Mouse (Mus musculus) midbrain, postnatal 0 days (tissue): ENCODE measurements around the gene Tc2n. TPM values are rescaled to one million over a fixed set of nuclear protein-coding genes. Genes with fewer than 3 reads are reported as not detected.

Source experiments
- ATAC-seq: fragments of 200-750 bp; cut with Nextera tagmentation; 2 replicates; pipeline ENCODE4 v1.8.0; 2017; ENCODE audit warnings: moderate number of reproducible peaks, mild to moderate bottlenecking, moderate TSS enrichment, moderate library complexity; ENCODE audit not compliant: low FRiP score
- DNase-seq: peaks from one replicate; pipeline ENCODE4 v3.0.0-alpha.2; 2015; ENCODE audit warnings: low spot score
- H3K27ac ChIP-seq: fragments of 300-500 bp; sonication (generic); 2 replicates; pipeline ENCODE4 v1.5.1; 2014; ENCODE audit warnings: low read depth, mild to moderate bottlenecking, low read length, mixed read lengths
- H3K27me3 ChIP-seq: fragments of 300-500 bp; sonication (generic); 2 replicates; pipeline ENCODE4 v1.6.1; 2014; ENCODE audit warnings: low read length, control low read depth, mixed read lengths; ENCODE audit not compliant: insufficient read depth
- H3K36me3 ChIP-seq: fragments of 300-500 bp; sonication (generic); 2 replicates; pipeline ENCODE4 v1.6.1; 2014; ENCODE audit warnings: low read length, control low read depth, mixed read lengths; ENCODE audit not compliant: insufficient read depth
- H3K4me1 ChIP-seq: fragments of 300-500 bp; sonication (generic); 2 replicates; pipeline ENCODE4 v1.6.1; 2014; ENCODE audit warnings: mild to moderate bottlenecking, control low read depth, antibody characterized with exemption, low read length, mixed read lengths; ENCODE audit not compliant: insufficient read depth
- H3K4me2 ChIP-seq: fragments of 300-500 bp; sonication (generic); 2 replicates; pipeline ENCODE4 v1.6.1; 2014; ENCODE audit warnings: low read depth, mild to moderate bottlenecking, low read length, mixed read lengths; ENCODE audit not compliant: poor library complexity, severe bottlenecking
- H3K4me3 ChIP-seq: fragments of 300-500 bp; sonication (generic); 2 replicates; pipeline ENCODE4 v1.5.1; 2014; ENCODE audit warnings: low read depth, mild to moderate bottlenecking, low read length, moderate library complexity
- H3K9ac ChIP-seq: fragments of 300-500 bp; sonication (generic); replicated peaks from 2 replicates; pipeline ENCODE4 v1.6.1; 2014; ENCODE audit warnings: mild to moderate bottlenecking, low read length, moderate library complexity, mixed read lengths; ENCODE audit not compliant: poor library complexity, severe bottlenecking
- H3K9me3 ChIP-seq: fragments of 300-500 bp; sonication (generic); 2 replicates; pipeline ENCODE4 v1.6.1; 2016; ENCODE audit warnings: low read length, control low read depth
- CTCF ChIP-seq: IDR thresholded peaks from 2 replicates; pipeline ENCODE4 v1.5.1; 2016; ENCODE audit warnings: antibody characterized with exemption, mild to moderate bottlenecking
- WGBS: fragments of 180-500 bp; shearing (Covaris S2); extraction: QIAGEN DNeasy Blood & Tissue Kit; methylation state at CpG from one replicate; pipeline ENCODE4 v1.1.7; 2014; 5-methylcytosine and 5-hydroxymethylcytosine counted together
- polyA plus RNA-seq: library from polyadenylated mRNA; unstranded; fragments of >200 nt; fragmentation: Nextera tagmentation; extraction: Ambion mirVana; gene quantifications from 2 replicates; pipeline ENCODE4 v1.2.1, GENCODE M21; 2015
- total RNA-seq: library from RNA; depleted of rRNA; stranded (reverse); fragments of >200 nt; gene quantifications from 2 replicates; pipeline ENCODE4 v1.2.3, GENCODE M21; 2014; rRNA removed

Gene Tc2n
- total RNA-seq = 0.55 and 0.94 TPM in 2 replicates
- 0.36 and 0.60 TPM in 2 replicates for polyA plus RNA-seq

GRCm38 (mm10) chr12:101718054-101718754 lies at the start of gene Tc2n:
Gene Tc2n, minus strand, starts transcription at chr12:101718523.
- peak within 1 kb of the TSS; percentile 68 for H3K9ac ChIP-seq
- TF ChIP-seq CTCF = no peak
- peak within 1 kb of the TSS; percentile 96 for H3K4me2 ChIP-seq
- DNase-seq (peak; percentile 49), ATAC-seq (peak; percentile 94)
- WGBS = 0% methylated on average over 56 of the region's 75 CpGs
- no peaks in the 10 kb centered on the region for H3K4me1 ChIP-seq
- no peaks in the 10 kb centered on the region for H3K36me3 ChIP-seq
- H3K27ac ChIP-seq = no peak within 1 kb of the TSS
- H3K4me3 ChIP-seq = peak within 1 kb of the TSS; percentile 81
- H3K27me3 ChIP-seq = 0 out of 2 replicates have a peak, but pooled peaks cover 4% of the 10 kb centered on the region
- no peaks in the 10 kb centered on the region for H3K9me3 ChIP-seq

GRCm38 (mm10) chr12:101767306-101768053 lies 49.2 kb upstream of the Tc2n start:
- Histone ChIP-seq H3K36me3 (no peaks in the 10 kb centered on the region), H3K4me1 (no peaks in the 10 kb centered on the region; the same call in 1 of the 2 replicates), H3K27me3 (no peaks in the 10 kb centered on the region), H3K9ac (no peak overlapping the region), H3K27ac (no peak overlapping the region), H3K9me3 (no peaks in the 10 kb centered on the region), H3K4me3 (no peak overlapping the region), H3K4me2 (no peak overlapping the region)
- ATAC-seq (no peak), DNase-seq (no peak)
- no peak for TF ChIP-seq CTCF
- 62% methylated on average over 9 of the region's 9 CpGs for WGBS

GRCm38 (mm10) chr12:101766228-101766852 lies 48.0 kb upstream of the Tc2n start:
- no peak overlapping the region for H3K27ac ChIP-seq
- no peak overlapping the region for H3K9ac ChIP-seq
- no peaks in the 10 kb centered on the region for H3K36me3 ChIP-seq
- DNase-seq = no peak
- TF ChIP-seq CTCF = no peak
- H3K9me3 ChIP-seq = no peaks in the 10 kb centered on the region
- 26% methylated on average over 3 of the region's 3 CpGs for WGBS
- H3K4me1 ChIP-seq = no peaks in the 10 kb centered on the region; the same call in 1 of the 2 replicates
- no peak overlapping the region for H3K4me3 ChIP-seq
- ATAC-seq = peak; percentile 35; the same call in 1 of the 2 replicates
- H3K27me3 ChIP-seq = no peaks in the 10 kb centered on the region
- H3K4me2 ChIP-seq = no peak overlapping the region

GRCm38 (mm10) chr12:101764870-101765269 lies 46.5 kb upstream of the Tc2n start:
- Histone ChIP-seq H3K4me3 (no peak overlapping the region), H3K9ac (no peak overlapping the region), H3K4me2 (no peak overlapping the region), H3K4me1 (no peaks in the 10 kb centered on the region; the same call in 1 of the 2 replicates), H3K27ac (no peak overlapping the region), H3K27me3 (no peaks in the 10 kb centered on the region), H3K9me3 (no peaks in the 10 kb centered on the region), H3K36me3 (no peaks in the 10 kb centered on the region)
- no peak for DNase-seq
- 91% methylated on average over 5 of the region's 5 CpGs for WGBS
- ATAC-seq = no peak
- no peak for TF ChIP-seq CTCF

GRCm38 (mm10) chr12:101763065-101763464 lies 44.7 kb upstream of the Tc2n start:
- Histone ChIP-seq H3K4me1 (no peaks in the 10 kb centered on the region; the same call in 1 of the 2 replicates), H3K9me3 (no peaks in the 10 kb centered on the region), H3K27me3 (no peaks in the 10 kb centered on the region), H3K36me3 (no peaks in the 10 kb centered on the region), H3K9ac (no peak overlapping the region), H3K27ac (no peak overlapping the region), H3K4me3 (no peak overlapping the region), H3K4me2 (no peak overlapping the region)
- ATAC-seq (no peak), DNase-seq (no peak)
- 64% methylated on average over 3 of the region's 3 CpGs for WGBS
- no peak for TF ChIP-seq CTCF
